Mouse (Mus musculus): Measurements from ENCODE around the gene S100pbp. TPM values are rescaled to one million over a fixed set of nuclear protein-coding genes. Genes with fewer than 3 reads are reported as not detected.

The S100pbp gene
- polyA plus RNA-seq, 1 experiment from 2014 or later = 14.5 TPM

DNA sequence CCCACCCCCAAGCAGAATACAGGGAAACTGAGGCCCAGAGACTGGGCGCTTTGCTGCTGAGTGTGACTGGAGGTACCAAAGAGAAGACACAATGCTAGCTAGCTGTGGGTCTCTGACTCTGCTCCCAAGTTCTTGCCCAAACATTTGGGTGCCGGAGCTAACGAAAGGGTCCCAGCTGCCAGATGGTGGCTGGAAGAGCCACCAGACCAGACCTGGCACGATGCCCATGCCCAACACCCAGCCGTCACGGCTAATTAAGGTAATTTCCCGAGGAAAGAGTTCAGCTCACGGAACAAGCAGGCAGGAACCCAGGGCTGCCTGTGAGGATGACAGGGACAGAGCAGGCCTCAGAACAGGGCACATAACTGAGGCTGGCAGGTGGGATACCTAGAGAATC lies 38.5 kb upstream of the S100pbp start:
- no peak for ATAC-seq
- 36% methylated on average over 8 of the region's 8 CpGs for WGBS
- Histone ChIP-seq H3K9me3 (no peaks in the 10 kb centered on the region), H3K9ac (no peak overlapping the region), H3K27me3 (replicated peaks) (0 out of 2 replicates have a peak, but pooled peaks cover 3% of the 10 kb centered on the region), H3K27ac (peak overlapping the region; percentile 14; the same call in 1 of the 2 replicates), H3K4me1 (replicated peaks) (peaks cover 53% of the 10 kb centered on the region), H3K4me3 (replicated peaks) (no peak overlapping the region), H3K36me3 (peaks cover 6% of the 10 kb centered on the region; the same call in 1 of the 2 replicates), H3K4me2 (replicated peaks) (peak overlapping the region; percentile 54)

DNA sequence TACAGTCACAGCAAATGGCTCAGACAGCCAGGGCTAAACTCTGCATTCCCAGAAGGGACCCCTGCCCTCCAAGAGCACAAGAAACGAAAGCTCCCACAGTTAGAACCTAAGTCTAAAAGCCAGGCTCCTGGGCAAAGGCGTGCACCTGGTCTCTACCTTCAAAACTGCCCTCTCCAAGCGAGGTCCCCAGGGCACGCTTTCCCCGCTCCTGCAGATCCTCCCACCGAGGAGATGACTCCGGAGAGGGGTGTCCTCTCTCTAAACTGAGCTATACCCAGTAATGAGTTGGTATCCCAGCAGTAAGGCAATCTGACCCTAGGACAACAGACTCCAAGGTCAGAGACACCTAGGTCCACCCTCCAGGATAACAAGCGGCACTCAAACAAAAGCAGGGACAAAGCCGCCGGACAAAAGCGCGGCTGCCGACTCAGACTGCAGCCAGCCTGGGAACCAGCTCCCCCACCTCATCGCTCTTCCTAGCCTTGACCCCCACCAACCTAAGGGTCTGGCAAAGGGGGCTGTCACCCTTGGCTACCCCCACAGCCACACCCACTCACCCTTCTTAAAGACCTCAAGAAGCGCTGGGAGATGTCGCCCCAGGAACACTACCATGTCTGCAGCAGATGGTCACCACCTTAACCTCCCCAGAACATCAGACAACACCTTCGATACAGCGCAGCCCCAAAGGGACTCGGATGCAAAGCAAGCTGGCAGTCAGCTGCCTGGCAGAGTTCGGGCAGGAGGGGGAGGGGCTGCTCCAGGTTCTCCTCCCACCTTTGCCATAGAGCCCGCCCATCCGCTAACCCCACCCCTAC lies 37.9 kb upstream of the S100pbp start:
- no peak for ATAC-seq
- H3K4me1 ChIP-seq (replicated peaks) = peaks cover 47% of the 10 kb centered on the region
- peaks cover 12% of the 10 kb centered on the region; the same call in 1 of the 2 replicates for H3K36me3 ChIP-seq
- H3K27ac ChIP-seq = peak overlapping the region; percentile 45; the same call in 1 of the 2 replicates
- no peaks in the 10 kb centered on the region for H3K9me3 ChIP-seq
- 0 out of 2 replicates have a peak, but pooled peaks cover 3% of the 10 kb centered on the region for H3K27me3 ChIP-seq (replicated peaks)
- H3K4me3 ChIP-seq (replicated peaks) = peak overlapping the region; percentile 15
- peak overlapping the region; percentile 14 for H3K9ac ChIP-seq
- WGBS = 17% methylated on average over 22 of the region's 22 CpGs
- peak overlapping the region; percentile 54 for H3K4me2 ChIP-seq (replicated peaks)

DNA sequence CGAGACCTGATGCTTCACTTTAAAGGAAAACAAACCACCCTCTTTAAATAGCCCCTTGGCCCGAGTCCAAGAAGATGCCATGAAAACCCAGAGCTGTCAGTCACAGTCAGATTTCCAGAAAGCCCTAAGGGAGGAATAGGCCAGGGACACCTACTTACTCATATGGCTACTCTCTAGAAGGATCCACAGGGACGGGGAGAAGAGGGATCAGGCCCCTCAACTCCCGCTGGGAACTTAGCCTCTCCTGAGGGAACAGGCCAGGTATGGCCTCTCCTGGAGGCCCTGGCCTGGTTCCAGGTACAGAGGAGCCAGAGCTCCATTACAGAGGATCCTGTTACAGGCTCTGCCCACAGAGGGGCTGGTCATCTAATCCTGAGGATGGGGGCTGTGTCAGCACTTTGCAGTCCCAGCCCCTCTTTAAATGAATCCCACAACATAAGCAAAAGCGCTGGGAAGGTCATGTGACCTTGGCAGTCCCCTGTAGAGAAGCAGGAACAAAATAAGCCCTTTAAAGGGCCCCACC lies 37.0 kb upstream of the S100pbp start:
- H3K4me3 ChIP-seq (replicated peaks) = no peak overlapping the region
- peaks cover 19% of the 10 kb centered on the region; the same call in 1 of the 2 replicates for H3K36me3 ChIP-seq
- no peaks in the 10 kb centered on the region for H3K9me3 ChIP-seq
- H3K27ac ChIP-seq = peak overlapping the region; percentile 45
- 24% methylated on average over 5 of the region's 5 CpGs for whole genome bisulfite sequencing
- peaks cover 39% of the 10 kb centered on the region for H3K4me1 ChIP-seq (replicated peaks)
- 0 out of 2 replicates have a peak, but pooled peaks cover 3% of the 10 kb centered on the region for H3K27me3 ChIP-seq (replicated peaks)
- H3K4me2 ChIP-seq (replicated peaks) = peak overlapping the region; percentile 54
- peak overlapping the region; percentile 14; the same call in 1 of the 2 replicates for H3K9ac ChIP-seq
- no peak for ATAC-seq

DNA sequence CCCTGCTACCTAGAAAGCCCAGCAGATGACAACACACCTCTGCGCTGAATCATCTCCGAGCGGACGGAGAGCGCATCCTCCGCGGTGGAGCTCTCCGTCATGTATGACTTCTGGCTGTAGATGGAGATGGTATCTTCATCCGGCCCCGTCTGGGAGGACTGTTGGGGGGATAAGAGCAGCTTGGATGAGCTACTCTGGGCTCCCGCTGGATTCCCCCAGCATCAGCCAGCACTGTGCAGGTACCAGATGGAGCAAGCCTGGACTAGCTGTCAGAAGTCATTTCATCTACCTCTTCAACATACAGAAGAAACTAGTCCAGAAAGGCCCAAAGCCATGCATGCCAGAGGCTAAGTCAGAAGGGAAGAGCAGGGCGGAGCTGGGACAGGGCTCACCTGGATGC lies 35.8 kb upstream of the S100pbp start:
- 96% methylated on average over 12 of the region's 12 CpGs for WGBS
- peaks cover 34% of the 10 kb centered on the region for H3K4me1 ChIP-seq (replicated peaks)
- no peak overlapping the region for H3K27ac ChIP-seq
- H3K9ac ChIP-seq = no peak overlapping the region
- no peaks in the 10 kb centered on the region for H3K9me3 ChIP-seq
- 0 out of 2 replicates have a peak, but pooled peaks cover 3% of the 10 kb centered on the region for H3K27me3 ChIP-seq (replicated peaks)
- no peak overlapping the region for H3K4me3 ChIP-seq (replicated peaks)
- peaks cover 27% of the 10 kb centered on the region for H3K36me3 ChIP-seq
- H3K4me2 ChIP-seq (replicated peaks) = no peak overlapping the region
- no peak for ATAC-seq

DNA sequence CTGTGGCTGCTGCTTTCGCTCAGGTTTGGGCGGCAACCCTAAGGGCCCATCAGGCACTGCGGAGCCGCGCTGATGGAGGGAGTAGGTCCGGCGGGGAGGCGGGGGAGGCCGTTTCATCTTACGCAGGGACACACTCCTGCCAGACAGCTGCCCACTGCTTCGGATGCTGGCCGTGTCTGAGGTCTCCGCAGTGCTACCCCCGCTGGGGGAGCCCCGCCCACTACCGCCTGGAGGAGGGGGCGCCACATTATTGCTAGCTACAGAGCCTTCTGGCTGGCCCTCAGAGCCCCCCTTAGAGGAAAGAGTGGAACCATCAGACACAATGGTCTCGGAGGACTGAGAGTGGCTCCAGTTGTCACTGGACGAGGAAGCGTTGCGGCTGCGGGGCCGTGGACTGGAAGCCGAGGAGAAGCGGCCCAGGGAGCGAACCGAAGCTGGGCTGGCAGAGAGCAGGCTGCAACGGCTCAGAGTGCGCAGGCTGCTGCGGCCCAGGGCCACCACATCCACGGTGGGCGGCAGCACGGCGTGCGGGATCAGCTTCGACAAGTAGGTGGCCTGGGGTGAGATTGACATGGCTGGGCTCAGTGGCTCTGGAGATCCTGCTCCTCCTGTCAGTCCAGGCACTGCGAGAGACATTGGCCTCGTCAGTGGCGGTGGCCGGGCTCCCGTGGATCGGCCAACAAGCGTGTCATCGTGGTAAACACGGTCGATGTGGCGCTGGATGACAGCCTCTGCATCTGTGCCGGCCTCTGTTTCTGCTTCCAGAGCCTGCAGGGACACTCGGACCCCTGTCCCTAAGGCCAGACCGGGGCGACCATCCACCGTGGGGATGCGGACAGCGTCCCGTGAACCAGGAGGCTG lies 34.1 kb upstream of the S100pbp start:
- Histone ChIP-seq H3K27me3 (replicated peaks) (0 out of 2 replicates have a peak, but pooled peaks cover 3% of the 10 kb centered on the region), H3K27ac (no peak overlapping the region), H3K4me1 (replicated peaks) (peaks cover 30% of the 10 kb centered on the region), H3K9me3 (no peaks in the 10 kb centered on the region), H3K36me3 (peaks cover 35% of the 10 kb centered on the region), H3K4me3 (replicated peaks) (peak overlapping the region; percentile 23), H3K4me2 (replicated peaks) (peak overlapping the region; percentile 58), H3K9ac (no peak overlapping the region)
- 52% methylated on average over 55 of the region's 55 CpGs for WGBS
- no peak for ATAC-seq

DNA sequence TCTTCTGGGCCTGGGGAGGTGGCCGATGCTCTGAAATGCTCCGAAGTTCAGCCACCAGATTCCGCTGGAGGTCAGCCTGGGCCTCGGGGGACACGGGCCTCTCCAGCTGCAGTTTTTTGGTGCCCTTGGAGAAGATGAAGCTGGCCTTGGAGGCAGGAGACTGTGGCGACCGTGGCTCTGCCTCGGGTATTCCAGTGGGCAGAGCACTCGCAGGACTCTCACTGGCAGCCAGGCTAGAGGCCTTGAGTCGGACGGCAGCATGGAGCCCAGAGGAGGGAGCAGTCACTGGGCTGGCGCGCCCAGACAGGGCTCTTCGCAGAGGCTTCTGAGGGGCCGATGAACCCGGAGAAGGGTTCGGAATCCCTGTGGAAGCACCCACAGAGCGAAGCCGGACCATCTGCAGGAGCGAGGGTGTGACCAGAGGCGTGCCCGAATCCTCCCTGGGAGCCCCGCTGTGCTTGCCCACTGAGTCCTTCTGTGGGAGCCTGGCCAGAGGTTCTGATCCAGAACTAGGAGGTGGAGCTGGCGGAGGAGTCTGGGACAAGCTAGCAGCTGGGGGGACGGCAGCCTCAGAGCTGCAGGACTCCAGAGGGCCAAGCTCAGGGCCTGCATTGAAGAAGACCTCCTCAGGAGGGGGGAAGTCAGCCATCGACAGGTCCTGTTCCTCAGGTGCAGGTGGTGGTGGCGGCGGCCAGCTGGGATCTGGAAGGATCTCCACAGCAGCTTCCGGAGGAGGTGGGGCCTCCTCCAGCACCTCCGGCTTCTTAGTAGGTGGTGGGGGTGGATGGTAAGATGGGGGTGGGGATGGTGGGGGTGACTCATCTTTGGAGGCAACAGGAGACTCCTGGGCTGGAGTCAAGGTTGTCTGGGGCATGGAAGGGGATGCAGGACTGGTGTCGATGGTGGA lies 32.7 kb upstream of the S100pbp start:
- H3K9me3 ChIP-seq = no peaks in the 10 kb centered on the region
- 78% methylated on average over 31 of the region's 31 CpGs for WGBS
- H3K4me2 ChIP-seq (replicated peaks) = no peak overlapping the region
- no peak overlapping the region for H3K4me3 ChIP-seq (replicated peaks)
- peaks cover 20% of the 10 kb centered on the region for H3K4me1 ChIP-seq (replicated peaks)
- H3K9ac ChIP-seq = no peak overlapping the region
- H3K36me3 ChIP-seq = peaks cover 47% of the 10 kb centered on the region
- ATAC-seq = no peak
- H3K27me3 ChIP-seq (replicated peaks) = no peaks in the 10 kb centered on the region
- no peak overlapping the region for H3K27ac ChIP-seq

DNA sequence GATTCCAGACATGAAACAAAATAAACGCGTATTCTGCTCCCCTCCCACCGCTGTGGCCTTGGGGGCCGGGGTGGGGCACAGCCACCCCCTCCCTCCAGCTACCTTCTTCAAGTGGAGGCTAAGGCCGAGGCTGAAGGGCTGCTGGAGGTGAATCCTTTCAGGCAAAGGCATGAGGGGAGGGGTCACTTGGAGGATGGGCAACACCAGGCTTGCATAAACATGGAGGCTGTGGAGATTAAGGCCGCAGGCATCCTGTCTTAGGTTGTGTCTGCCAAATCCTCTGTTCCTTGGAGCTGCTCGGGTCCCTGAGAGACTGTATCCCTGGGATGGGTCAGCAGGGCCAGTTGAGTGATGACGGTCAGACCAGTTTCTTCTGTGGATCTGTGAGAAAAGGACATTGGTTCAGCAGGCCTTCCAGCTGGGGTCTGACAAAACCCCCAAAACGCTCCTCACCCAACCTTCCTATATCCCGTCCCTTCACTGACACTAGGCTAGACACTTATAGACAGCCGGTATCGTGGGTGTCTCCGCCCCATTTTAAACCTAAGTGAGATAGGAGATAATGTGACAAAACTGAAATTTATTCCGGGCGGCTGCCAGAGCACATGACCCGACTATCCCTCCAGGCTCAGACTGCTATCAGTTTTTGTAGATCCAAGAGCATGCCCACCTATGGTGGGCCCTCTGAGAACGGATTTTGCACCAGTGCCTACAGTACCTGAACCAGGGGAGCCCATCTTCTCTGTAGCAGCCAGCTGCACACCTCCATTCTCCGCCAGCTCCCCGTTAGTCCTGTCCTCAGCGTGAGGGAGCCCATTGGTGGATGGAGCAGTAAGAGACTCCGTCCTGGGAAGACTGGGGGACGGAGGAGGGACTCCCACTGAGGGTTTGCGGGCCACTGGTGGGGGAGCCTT lies 31.8 kb upstream of the S100pbp start:
- Histone ChIP-seq H3K27me3 (replicated peaks) (no peaks in the 10 kb centered on the region), H3K4me1 (replicated peaks) (peaks cover 10% of the 10 kb centered on the region), H3K9me3 (no peaks in the 10 kb centered on the region), H3K36me3 (peaks cover 56% of the 10 kb centered on the region), H3K9ac (no peak overlapping the region), H3K4me2 (replicated peaks) (no peak overlapping the region), H3K27ac (no peak overlapping the region), H3K4me3 (replicated peaks) (no peak overlapping the region)
- WGBS = 71% methylated on average over 23 of the region's 23 CpGs
- ATAC-seq = no peak

DNA sequence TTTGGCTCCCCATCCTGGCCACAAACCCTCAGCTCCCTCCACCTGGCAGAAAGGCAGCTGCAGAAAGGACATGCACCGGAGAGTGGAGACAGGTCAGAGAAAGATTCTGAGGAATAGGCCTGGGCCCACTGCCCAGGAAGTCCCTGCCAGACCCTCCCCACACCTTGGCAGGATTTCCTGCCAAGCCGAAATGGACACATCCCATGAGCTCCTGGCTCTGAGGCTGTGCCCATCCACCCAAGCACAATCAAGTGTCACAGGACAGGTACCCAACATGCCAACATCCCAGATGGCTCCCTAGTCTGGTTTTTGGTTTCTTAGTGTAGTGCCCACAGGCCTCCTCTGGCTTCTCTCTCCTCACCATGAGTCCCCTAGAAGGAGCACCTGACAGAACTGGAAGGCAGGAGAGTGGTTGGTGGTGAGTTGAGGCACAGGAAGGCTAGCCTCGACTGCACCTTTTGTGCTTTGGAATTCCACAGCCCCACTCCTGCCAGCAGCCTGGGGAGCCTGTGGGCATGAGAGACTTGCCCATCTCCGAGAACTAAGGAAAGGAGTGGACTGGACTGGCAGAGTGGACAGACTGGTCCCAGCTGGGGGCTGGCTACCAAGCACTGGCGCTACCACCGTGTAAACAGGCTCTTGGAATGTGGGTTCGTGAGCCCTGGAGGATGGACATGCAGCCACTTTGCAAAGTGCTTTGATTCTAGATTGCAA lies 31.0 kb upstream of the S100pbp start:
- 61% methylated on average over 7 of the region's 7 CpGs for WGBS
- H3K9me3 ChIP-seq = no peaks in the 10 kb centered on the region
- no peak for ATAC-seq
- no peaks in the 10 kb centered on the region for H3K27me3 ChIP-seq (replicated peaks)
- no peak overlapping the region for H3K4me3 ChIP-seq (replicated peaks)
- H3K9ac ChIP-seq = no peak overlapping the region
- H3K4me2 ChIP-seq (replicated peaks) = no peak overlapping the region
- H3K36me3 ChIP-seq = peaks cover 62% of the 10 kb centered on the region
- H3K27ac ChIP-seq = no peak overlapping the region
- 0 out of 2 replicates have a peak, but pooled peaks cover 6% of the 10 kb centered on the region for H3K4me1 ChIP-seq (replicated peaks)

DNA sequence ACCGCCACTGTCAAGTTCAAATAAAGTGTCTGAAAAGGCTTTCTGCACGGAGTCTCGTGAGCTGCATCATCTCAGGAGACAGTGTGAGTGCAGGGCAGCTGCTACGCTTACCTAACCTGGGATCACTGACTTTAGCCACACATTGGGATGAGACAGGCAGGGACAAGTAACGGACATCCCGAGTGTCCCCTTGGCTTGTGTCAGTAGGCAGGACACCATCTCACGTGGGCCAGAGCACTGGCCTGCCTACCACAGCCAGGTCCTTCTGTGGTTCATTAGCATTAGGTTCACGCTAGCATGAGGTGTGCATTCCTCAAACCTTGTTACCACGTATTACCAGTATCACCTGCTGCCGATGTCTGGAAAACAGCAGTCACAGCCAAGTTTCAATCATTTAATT lies 29.7 kb upstream of the S100pbp start:
- no peak overlapping the region for H3K27ac ChIP-seq
- no peak overlapping the region for H3K4me2 ChIP-seq (replicated peaks)
- H3K4me1 ChIP-seq (replicated peaks) = 0 out of 2 replicates have a peak, but pooled peaks cover 6% of the 10 kb centered on the region
- no peaks in the 10 kb centered on the region for H3K9me3 ChIP-seq
- WGBS = 87% methylated on average over 10 of the region's 10 CpGs
- no peak overlapping the region for H3K9ac ChIP-seq
- H3K27me3 ChIP-seq (replicated peaks) = no peaks in the 10 kb centered on the region
- no peak overlapping the region for H3K4me3 ChIP-seq (replicated peaks)
- H3K36me3 ChIP-seq = peaks cover 70% of the 10 kb centered on the region
- no peak for ATAC-seq

DNA sequence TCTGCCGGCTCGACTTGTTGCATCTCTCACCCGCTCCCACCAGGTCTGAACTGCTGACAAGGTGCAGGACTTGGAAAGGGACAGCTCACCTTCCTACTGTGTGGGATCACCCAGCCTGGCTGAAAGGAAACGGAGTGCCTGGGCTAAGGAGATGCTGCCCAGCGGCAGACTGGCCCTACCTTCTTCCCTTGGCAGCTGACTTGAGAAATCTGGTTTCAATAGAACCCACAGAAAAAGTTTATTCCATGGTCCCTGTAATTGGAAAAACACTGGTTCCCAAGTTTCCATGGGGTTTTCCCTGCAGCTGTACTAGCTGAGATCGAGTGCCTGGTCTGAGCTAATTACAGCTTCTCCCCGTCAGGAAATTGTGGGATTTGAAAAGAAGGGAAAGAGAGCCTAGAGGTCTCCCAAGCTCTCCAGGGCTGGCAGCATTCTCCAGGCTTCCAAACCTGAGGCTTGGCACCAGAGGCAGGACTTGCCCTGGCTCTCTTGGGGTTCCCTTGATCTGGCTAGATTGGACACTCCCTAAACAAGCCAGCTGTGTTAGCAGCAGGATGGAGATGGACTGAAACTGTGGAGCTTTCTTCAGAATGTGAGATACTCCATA lies 29.1 kb upstream of the S100pbp start:
- no peak for ATAC-seq
- Histone ChIP-seq H3K4me2 (replicated peaks) (no peak overlapping the region), H3K27me3 (replicated peaks) (no peaks in the 10 kb centered on the region), H3K4me3 (replicated peaks) (no peak overlapping the region), H3K36me3 (peaks cover 74% of the 10 kb centered on the region), H3K4me1 (replicated peaks) (0 out of 2 replicates have a peak, but pooled peaks cover 5% of the 10 kb centered on the region), H3K9me3 (no peaks in the 10 kb centered on the region), H3K9ac (no peak overlapping the region), H3K27ac (no peak overlapping the region)
- WGBS = 81% methylated on average over 7 of the region's 7 CpGs
